Mouse (Mus musculus) gastrocnemius, adult 8-10 months (tissue): ENCODE measurements around the gene Arl6ip5. TPM values are rescaled to one million over a fixed set of nuclear protein-coding genes. Genes with fewer than 3 reads are reported as not detected.
"Not testable (repeated sequence)": the region's sequence is repeated elsewhere in the genome, so short reads cannot be mapped to it uniquely, and the experiment has no call there.

Source experiments
- DNase-seq, 2 experiments: peaks; one replicate each; pipeline ENCODE4 v3.0.0; 2022; ENCODE audit warnings: low spot score in 2 of 2
- total RNA-seq, 4 experiments: library from RNA; stranded (reverse); gene quantifications; 2 replicates each; pipeline ENCODE4 v1.2.4; 2022

Gene Arl6ip5
- total RNA-seq, 4 experiments from 2014 or later: 135 to 157 (median 140) TPM

DNA sequence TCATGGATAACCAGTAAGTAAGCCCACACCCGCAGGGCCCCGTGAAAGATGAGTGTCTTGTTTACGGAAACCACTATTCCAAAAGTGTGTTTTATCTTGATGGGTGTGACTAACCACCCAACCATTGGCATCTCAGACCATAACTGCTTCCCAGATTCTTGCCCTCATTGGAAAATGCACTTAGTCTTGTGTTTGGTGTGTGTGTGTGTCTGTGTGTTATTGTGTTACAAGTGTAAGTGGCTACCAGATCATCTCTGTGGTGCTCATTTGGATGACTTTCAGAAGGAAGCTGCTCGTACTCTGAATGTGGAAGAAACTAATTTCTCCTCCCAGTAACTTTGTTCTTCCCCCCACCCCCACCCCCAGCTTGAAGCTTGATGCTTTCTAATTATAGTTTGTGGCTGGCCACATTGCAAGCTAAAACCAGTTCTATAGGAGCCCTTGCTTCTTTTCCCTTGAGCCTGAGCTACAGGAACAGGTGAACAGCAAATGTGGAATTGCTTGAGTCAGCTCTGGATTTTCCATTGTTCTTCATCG, 12.5 kb downstream of the Arl6ip5 start:
- no peak for DNase-seq

DNA sequence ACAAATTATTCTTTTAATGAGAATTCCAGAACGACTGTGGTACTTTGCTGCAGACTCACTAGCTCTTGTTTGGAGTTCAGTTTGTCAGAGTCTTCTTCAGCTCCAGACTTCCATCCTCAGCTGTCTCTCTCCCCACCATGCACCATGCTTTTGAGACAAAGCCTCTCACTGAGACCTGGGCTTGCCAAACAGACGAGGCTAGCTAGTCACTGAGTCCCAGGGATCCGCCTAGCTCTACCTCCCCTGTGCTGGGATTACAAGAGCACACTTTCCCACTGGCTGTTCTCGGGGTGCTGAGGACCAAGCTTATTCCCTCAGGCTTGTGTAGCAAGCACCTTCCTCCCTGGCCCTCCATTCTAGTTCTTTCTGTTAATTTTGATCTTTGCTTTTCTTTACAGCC, 13.1 kb downstream of the Arl6ip5 start:
- DNase-seq: no peak

DNA sequence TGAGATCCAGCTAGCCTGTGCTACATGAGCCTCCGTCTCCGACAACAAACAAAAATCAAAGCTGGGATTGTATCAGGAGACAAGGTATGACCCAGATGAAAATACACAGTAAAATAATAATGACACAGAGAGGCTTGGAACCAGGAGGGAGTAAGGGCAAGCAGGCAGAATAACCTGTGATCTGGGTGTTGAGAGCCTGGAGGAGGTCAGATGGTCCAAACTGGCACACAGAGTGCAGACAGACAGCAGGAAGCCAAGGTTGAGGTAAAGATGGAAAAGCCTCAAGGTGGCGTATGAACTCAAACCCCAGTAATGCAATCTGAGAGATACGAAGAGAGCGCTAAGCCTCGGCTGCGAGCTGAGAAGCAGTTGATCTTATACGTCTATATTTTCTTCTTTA, 14.0 kb downstream of the Arl6ip5 start:
- no peak for DNase-seq

DNA sequence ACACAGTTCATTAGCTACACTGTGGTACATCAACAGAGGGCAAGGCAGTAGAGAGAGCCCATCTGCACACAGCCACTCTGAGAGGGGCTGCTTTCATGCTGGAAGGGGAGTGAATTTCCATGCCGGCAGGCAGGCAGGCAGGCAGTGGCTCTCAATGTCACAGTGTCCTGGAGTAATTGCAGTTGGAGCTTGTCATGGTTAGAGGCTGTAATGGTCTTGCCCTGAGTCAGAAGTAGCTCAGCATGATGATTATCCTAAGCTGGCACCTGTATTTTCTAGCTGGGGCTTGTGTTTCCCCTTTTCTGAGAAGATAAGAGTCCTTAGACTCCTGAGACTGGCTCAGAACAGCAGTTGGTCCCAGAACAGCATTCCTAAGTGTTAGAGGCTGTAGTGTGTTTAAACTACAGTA, 15.6 kb downstream of the Arl6ip5 start:
- DNase-seq: no peak

DNA sequence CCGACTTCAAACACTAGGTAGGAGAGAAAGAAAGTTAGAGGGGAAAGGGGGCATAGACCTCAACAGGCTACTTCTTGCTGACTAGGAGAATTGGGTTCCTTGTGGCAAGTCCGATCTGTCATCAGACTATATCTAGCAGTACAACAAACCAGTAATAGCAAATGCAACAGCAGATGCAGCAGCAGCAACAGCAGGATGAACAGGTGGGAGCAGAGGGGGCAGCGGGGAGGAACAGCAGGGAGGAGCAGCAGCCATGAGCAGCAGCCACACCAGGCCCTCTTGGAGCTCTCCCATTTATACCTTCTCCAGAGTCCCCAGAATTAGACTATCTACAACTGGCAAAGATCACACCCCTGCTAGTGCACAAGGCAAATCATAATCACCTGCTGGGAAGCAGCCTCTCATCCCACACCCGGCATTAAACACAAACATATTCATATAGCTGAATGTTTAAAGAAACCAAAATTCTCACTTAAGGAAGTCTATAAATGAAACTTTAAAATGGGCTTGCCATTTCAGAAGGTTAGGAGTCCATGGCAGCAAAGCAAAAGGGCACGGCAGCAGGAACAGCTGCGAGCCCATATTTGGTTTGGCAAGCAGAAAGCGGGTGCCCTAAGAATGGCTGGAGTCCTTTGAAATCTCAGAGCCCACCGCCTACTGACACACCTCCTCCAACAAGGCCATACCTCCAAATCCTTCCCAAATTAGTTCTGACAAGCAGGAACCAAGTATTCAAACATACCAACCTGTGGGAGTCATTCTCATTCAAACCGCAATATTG, 16.8 kb downstream of the Arl6ip5 start:
- DNase-seq: no peak

DNA sequence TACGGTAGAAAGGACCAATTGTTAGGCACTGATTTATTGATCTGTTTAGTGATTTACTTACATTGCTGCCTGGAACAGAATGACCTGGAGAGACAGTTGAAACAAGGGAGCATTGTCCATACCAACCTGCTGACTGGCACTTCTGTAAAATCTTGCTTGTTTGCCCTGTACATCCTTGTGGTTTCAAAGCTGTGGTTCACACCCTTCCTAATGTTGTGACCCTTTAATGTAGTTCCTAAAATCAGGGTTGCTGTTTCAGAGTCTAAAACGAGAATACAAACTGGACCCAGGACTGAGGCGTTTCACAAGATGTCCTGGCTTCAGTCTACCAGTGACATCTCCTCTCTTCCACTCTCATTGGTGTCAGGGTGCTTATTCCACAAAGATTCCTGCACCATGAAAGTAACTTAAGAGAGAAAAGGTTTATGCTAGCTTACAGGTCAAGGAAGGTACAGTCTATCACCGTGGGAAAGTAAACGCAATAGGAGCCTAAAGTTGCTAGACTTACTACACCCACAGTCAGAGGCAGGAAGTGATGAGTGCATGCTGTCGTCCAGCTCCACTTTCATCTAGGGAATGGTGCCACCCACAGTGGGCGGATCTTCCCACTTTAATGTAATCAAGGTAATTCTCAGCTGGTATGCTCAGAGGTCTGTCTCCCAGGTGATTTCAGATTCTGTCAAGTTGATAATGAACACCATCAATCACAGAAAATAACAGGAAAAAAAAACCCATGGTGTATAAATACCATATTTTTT, 24.6 kb downstream of the Arl6ip5 start:
- no peak for DNase-seq

DNA sequence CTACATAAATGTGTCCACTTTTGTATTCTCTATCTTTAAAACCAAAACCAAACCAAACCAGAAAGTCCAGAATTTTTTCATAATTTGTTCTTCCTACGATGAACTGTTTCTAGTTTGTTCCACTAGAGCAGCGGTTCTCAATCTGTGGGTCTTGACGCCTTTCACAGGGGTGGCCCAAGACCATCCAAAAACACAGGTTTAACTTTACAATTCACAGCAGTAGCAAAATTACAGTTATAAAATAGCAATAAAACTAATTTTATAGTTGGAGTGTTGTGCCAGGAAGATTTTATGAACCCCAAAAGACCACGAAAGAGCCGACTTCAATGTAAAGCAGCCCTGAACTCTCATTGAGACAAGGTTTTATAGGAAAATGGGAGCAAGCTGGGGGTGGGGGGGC, 25.6 kb downstream of the Arl6ip5 start:
- DNase-seq: no peak

DNA sequence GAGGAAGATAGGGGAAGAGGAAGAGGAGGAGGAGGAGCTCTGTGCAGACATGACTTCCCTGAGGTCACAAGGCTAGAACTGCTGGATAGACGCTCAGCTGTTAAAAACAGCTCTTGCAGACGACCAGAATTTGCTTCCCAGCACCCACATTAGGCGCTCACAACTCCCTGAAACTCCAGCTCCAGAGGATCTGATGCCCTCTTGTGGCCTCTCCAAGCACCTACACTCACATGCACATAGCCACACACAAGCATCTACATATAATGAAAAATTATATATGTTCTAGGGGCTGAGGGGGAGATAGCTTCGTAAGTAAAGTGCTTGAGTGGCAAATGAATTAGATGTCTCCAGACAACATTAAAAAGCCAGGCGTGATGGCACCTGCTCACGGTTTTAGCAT, 28.9 kb downstream of the Arl6ip5 start:
- DNase-seq: no peak

DNA sequence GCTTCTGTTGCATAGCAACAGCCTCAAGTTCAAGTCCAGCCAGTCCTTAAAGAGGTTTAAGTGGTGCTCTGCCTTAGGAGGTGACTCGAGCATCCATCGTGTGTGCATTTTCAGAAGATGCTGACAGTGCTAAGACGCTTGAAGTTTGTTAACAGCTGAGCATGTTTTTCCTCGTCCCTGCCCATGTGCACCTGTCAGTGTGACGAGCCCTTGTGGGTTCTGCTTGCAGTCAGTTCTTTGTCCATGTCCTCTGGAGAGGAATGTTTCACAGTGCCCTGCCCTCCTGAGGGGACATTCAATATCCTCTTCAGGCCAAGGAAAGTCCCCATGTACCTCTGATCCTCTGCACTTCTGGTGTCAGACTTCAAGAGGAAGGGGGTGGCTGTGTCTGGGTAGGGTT, 29.6 kb downstream of the Arl6ip5 start:
- no peak for DNase-seq

DNA sequence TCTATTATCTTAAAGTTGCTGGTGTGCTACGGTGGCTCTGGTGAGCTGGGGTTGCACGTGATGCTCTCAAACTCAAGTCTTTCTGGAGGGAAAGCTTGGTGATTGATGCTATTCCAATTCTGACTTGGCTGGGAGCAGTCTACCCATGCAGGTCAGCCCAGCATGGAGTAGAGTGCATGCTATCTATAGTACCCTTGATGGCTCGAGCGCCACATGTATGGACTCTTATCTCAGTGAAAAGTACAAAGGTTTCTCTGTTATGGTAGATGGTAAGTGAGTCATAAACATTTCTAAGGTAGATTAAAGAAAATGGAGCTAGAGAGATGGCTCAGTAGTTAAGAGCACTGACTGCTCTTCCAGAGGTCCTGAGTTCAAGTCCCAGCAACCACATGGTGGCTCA, 32.0 kb downstream of the Arl6ip5 start:
- DNase-seq: no peak

DNA sequence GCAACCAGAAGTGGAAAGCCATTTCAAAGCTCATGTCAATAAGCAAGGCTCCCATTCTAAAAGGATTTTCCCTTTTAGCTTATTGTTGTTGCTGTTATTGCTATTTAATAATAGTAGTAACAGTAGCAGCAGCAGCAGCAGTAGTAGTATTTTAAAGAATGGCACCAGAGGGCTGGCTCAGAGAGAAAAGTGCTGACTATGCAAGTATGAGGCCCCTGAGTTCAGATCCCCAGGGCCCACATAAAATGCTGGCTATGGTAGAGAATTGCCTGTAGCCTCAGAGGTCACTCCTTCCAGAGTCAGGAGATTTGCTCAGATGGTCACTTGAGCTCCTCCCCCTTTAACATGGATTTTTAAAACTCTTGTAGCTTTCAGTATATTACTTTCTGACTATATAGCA, 34.7 kb downstream of the Arl6ip5 start:
- no peak for DNase-seq

DNA sequence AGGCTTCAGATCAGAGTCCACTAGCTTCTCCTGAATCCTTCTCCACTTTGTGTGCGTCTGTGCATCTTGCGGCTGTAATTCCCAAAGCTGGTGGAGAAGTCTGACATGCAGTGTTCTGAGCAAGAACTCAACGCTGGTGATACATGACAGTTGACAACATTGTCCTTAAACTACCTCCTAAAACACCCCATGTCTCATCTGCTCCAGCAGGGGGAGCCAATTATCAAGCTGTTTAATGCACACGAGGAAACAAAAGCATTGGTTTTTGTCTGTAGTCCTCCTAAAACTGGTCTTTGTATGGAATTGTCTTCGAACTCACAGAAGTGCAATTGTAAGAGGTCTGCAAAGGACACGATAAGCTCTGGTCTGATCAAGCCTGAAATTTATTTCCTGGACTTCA, 40.5 kb downstream of the Arl6ip5 start:
- DNase-seq: peak; percentile 48 to 50

DNA sequence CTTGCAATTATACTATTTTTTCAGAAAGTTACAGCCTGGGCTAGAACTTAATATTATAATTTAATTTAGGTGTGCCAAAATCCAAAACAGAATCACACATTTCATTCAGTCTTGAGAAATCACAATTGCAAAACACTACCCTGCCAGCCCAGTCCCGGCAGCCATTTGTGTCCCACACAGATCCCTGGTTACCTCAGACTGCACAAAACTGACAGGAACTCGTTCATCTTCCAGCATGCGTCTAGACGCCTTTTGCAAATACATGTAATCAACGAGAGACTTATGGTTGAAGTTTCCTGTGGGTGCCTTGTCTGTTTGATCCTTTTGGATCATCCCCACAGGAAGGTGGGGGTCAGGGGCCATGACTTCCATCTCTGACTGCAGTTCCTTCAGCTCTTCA, 41.6 kb downstream of the Arl6ip5 start:
- no peak for DNase-seq

DNA sequence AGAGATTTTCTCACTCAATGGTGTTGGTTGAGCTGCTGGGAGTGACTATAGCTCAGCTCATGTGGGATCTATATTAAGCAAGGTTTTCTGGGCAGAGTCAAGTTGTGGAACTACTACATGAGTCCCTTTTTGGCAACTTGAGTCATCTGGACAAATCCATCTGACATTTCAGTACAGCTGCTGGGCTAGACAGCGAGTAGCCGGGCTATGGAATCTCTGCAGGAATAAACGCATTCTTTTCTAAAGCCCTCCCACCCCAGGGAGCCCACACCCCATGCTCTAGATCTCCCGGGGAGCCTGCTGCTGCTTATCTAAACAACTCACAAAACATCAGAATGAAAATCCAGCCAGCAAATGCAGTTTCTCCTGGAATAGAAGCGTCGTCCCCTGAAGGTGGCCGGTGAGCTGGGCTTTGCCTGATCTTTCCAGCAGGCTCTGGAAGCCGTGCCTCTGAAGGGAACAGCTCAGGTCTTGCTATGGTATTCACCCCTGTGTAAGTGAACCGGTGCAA, 42.3 kb downstream of the Arl6ip5 start, which contains the start of gene Lmod3:
Lmod3 (minus strand) TSS at position 49 of the 511 bp plus-strand sequence.
- DNase-seq: peak; percentile 36 to 40

DNA sequence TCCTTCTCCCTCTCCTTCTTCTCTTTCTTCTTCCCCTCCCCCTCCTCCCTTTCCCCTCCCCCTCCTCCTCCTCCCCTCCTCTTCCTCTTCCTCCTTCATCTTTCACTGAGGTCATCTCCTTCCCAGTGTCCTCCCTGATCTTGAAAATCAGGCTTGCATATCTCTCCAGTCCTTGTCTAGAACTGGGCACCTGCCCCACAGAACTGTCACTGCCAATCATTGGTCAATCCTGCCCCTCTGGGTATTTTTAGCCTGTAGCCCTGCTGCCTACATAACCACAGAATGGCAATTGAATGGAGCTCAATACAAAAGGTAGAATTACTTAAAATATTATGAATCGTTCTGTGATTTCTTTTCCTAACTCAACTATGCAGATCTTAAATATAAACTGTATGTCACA, 48.0 kb downstream of the Arl6ip5 start:
- DNase-seq: peak in 1 of 2 experiments; percentile 36

DNA sequence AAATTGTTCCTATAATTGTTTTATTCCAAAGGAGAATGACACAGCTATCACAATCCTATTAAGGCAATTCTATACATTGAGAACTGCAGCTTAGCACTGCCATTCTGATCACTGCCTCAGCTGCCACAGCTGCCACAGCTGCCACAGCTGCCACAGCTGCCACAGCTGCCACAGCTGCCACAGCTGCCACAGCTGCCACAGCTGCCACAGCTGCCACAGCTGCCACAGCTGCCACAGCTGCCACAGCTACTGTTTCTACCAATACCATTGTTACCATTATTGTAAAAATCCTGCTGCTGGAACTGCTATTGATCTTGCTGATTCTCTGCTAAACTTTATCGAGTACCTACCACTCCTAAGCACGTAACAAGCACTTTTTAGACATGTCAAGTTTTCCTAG, 49.4 kb downstream of the Arl6ip5 start:
- DNase-seq: not testable (repeated sequence)

DNA sequence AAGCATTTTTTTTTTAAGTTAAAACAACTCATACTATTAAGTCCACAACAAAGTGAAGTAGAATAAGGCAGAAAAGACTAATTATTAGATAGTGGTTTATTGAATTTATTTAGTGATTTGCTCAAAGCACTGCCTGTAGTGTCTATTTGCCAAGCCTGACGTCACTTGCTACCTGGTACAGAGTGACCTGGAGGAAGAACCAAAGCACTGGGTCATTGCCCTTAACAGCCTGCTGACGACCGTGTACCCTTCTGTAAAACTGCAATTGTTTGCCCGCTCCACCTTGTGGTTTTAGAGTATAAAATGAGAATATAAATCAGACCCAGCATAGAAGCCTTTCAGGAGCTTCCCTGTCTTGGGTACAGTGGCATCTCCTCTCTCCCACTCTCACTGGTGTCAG, 51.7 kb downstream of the Arl6ip5 start:
- DNase-seq: no peak

DNA sequence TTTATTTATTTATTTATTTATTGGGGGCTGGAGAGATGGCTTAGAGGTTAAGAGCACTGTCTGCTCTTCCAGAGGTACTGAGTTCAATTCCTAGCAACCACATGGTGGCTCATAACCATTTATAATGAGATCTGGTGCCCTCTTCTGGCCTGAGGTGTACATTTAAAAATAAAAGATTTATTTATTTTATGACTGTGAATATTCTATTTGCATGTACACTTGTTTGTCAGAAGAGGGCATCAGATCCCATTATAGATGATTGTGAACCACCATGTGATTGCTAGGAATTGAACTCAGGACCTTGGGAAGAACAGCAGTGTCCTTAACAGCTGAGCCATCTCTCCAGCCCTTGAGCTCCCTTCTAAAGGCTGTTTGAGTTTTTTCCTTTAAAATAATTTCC, 53.3 kb downstream of the Arl6ip5 start:
- not testable (repeated sequence) for DNase-seq

DNA sequence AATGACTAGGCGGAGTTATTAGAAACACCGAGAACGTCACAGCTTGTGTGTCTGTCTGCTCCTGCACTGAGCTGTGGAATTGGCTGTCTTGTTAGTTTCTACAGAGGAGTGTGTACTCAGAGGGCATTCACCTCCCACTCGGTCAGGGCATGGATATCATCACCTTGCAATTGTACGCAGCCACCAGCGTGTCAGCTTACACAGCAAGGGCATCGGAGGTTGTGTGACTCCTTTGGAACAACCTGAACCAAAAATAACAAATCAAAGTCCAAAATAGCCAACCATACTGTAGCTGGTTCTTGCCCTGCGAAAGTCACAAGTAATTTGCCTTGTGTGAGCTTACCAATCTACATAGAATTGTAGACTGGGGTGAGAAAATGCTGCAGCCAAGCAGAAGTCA, 54.8 kb downstream of the Arl6ip5 start:
- peak in 1 of 2 experiments; percentile 20 for DNase-seq

DNA sequence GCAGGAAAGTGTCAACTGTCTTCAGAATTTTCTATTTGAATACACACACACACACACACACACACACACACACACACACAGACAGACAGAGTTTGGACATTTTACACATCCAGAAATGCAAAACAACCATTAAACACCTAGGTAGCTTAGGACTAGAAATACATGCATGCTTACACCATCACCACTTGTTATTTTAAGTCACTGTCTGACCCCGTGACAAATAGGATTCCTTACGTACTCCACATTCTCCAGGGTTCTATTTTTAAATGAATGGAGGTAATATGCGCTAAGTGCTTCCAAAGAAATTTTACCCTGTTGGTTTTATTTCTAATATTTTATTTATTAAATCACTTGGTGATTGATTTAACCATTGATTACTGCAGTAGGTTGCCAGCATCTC, 55.2 kb downstream of the Arl6ip5 start:
- DNase-seq: no peak

DNA sequence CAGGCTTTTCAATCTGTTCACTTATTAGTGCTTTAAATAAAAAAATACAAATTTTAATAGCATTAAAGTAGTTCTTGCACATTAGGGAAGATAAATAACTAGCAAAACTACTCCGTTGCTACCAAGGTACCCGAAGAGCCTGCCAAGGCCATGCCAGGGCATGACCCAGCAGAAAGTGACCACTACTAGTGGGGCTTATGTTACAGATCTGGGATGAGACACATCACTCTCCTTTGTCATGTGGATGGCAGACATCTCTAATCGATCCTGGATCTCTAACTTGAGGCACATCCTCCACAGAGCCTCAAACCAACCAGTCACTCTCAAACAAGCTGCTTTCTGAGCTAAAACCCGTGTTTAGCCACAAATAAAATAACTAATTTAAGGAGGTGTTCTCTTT, 56.2 kb downstream of the Arl6ip5 start:
- peak in 1 of 2 experiments; percentile 30 for DNase-seq

DNA sequence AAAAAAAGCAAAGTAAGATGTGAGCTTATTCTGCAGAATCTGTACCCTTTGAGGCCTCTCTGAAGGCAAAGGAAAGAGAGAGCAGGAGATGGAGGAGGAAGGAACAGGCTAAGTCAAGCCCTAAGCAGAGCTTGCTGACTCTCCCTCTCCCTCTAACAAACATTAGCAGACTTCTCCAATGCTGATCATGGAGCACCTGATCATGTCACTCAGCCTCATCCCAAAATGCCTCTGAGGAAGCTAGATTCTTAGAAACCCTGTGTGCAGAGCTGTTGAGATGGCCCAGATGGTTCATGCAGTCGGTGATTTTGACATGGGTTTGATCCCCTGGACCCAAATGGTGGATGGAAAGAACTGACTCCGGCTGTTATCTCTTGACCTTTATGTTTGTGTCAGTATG, 56.6 kb downstream of the Arl6ip5 start:
- no peak for DNase-seq
